Mouse (Mus musculus): ENCODE measurements around the gene Hist1h2af. TPM values are rescaled to one million over a fixed set of nuclear protein-coding genes. Genes with fewer than 3 reads are reported as not detected.
"Not testable (repeated sequence)": the region's sequence is repeated elsewhere in the genome, so short reads cannot be mapped to it uniquely, and the experiment has no call there.

The Hist1h2af gene
- polyA plus RNA-seq, 1 experiment from 2014 or later = 3.1 TPM

DNA sequence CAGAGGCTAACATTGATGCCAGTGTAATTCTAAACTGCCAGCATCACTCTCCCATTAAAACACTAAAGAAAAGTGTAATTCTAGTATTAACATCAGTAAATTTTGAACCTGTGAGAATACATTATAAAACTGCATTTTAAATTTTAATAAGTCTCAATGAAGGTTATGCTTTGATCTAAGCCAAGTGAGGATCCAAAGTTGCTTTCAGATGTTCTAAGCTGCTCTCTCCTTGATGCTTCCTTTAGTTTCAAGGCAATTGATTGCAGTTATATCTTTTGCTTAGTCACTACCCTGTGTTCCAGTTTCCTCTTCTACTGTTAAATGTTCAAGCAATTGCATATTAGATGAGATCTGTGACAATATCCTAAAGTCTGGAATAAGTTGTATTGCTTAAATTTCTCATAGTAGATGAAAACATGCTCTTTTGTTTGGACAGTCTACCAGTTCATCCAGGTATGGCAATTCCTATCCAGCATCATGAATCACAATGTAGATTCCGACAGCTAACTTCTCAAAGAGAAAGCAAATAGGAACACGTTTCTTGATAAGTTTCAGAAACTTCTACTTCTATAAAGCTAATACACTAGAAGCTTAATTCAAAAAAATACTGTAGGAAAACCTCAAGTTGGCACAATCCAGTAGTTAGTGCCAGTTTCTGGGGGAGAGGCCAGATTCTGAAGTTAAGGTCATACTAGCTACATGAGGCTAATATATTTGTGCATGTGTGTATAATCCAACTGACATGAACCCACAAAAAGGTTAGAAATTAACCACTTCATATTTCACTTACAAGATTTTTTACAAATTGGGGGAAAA is 38.7 kb downstream of the Hist1h2af start:
- H3K4me3 ChIP-seq (replicated peaks; ENCODE audit: low read length) = peak overlapping the region; percentile 54

DNA sequence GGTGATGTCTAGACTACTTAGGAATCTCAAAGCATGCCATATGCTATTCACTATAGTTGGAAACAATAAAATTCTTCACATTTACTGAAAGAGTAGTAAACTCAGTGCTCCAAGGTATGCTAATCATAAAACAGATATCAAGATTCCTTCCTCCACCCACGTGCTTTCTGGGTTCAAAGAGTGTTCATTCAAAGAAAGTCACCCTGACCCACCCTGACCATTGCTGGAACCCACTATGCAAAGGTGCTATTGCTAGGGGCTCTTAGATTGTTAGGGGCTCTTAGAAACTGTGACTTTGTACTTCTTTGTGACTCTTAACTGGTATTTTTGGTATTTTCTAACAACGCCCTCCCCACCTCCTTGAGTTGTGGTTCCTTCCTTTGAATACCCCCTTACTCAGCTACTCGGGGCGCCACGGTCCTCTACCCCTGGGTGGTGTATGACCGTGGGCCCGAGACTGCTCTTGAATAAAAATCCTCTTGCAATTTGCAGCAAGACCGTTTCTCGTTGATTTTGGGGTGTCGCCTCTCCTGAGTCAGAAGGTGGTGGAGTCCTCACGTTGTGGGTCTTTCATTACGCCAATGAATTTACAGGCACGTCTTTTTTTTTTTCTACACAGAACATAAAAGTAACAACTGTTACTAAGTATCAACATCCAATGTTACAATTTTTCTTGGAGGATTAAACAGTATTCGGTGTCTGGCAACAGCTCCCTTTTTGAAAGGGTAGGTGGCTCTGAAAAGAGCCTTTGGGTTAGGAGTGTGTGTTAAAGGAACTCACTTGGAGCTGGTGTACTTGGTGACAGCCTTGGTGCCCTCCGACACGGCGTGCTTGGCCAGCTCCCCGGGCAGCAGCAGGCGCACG is 39.6 kb downstream of the Hist1h2af start:
- Histone ChIP-seq H3K4me1 (ENCODE audit: control insufficient read depth, insufficient read depth, low read length) (peaks cover 33% of the 10 kb centered on the region), H3K4me3 (replicated peaks; ENCODE audit: low read length) (peak overlapping the region; percentile 54), H3K4me2 (ENCODE audit: low read depth, low read length) (peak overlapping the region; percentile 75), H3K9ac (ENCODE audit: low read length) (peak overlapping the region; percentile 71), H3K27ac (ENCODE audit: low read length) (peak overlapping the region; percentile 91)
- H3K27me3 ChIP-seq (ENCODE audit: control insufficient read depth, insufficient read depth, low read length); H3K9me3 ChIP-seq (replicated peaks; ENCODE audit: control insufficient read depth, low read length); ATAC-seq (ENCODE audit: insufficient read depth, low FRiP score); H3K36me3 ChIP-seq (ENCODE audit: control insufficient read depth, insufficient read depth, low read length): not testable (repeated sequence)
- 6% methylated on average over 17 of the region's 20 CpGs for WGBS

More for the DNA sequence above, 38.7 kb downstream of the Hist1h2af start:
- Histone ChIP-seq H3K9me3 (replicated peaks; ENCODE audit: control insufficient read depth, low read length) (no peaks in the 10 kb centered on the region), H3K9ac (ENCODE audit: low read length) (peak overlapping the region; percentile 62), H3K36me3 (ENCODE audit: control insufficient read depth, insufficient read depth, low read length) (no peaks in the 10 kb centered on the region), H3K27ac (ENCODE audit: low read length) (peak overlapping the region; percentile 93), H3K27me3 (ENCODE audit: control insufficient read depth, insufficient read depth, low read length) (no peaks in the 10 kb centered on the region), H3K4me2 (ENCODE audit: low read depth, low read length) (peak overlapping the region; percentile 75), H3K4me1 (ENCODE audit: control insufficient read depth, insufficient read depth, low read length) (peaks cover 32% of the 10 kb centered on the region)
- ATAC-seq (ENCODE audit: insufficient read depth, low FRiP score) = no peak
- WGBS = 21% methylated on average over 2 of the region's 2 CpGs

DNA sequence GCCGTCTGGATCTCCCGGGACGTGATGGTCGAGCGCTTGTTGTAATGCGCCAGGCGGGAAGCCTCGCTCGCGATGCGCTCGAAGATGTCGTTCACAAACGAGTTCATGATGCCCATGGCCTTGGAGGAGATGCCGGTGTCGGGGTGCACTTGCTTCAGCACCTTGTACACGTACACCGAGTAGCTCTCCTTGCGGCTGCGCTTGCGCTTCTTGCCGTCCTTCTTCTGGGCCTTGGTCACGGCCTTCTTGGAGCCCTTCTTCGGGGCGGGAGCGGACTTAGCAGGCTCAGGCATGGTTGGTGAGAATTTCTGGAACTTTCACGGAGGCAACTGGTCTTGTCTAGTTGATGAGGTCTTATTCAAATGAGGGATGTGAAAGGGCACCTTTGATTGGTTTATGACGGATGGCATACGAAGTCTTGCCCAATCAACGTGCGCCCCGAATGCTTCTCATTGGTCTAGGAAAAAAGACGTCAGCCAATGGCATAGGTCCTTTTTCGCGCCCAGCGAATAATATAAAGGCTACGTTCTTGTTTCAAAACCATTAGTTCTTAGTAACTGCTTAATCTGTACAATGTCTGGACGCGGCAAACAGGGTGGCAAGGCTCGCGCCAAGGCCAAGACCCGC is 40.3 kb downstream of the Hist1h2af start, which contains the start of the genes Hist1h2bf and Hist1h2ad:
Gene Hist1h2bf (minus strand): TSS at position 299 of the 627 bp plus-strand sequence.
Gene Hist1h2ad (plus strand): TSS at position 484 of the 627 bp plus-strand sequence.
- peak within 1 kb of the TSS; percentile 78 for H3K4me2 ChIP-seq (ENCODE audit: low read depth, low read length)

DNA sequence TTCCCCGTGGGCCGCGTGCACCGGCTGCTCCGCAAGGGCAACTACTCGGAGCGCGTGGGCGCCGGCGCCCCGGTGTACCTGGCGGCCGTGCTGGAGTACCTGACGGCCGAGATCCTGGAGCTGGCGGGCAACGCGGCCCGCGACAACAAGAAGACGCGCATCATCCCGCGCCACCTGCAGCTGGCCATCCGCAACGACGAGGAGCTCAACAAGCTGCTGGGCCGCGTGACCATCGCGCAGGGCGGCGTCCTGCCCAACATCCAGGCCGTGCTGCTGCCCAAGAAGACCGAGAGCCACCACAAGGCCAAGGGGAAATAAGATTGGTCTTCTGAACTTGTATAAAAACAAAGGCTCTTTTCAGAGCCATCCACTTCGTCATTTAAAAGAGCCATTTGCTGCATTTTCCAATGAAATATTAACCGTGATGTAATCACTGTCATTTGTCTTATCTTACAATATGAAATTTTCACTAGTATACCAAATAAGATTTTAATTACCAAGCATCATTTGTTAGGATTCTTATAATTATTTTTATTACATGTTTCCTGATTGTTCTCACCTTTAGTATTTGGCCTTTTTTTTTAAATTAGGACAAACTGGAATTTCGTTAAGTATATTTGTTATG is 41.0 kb downstream of the Hist1h2af start:
- peak overlapping the region; percentile 78 for H3K4me2 ChIP-seq (ENCODE audit: low read depth, low read length)
- not testable (repeated sequence) for ATAC-seq (ENCODE audit: insufficient read depth, low FRiP score); H3K36me3 ChIP-seq (ENCODE audit: control insufficient read depth, insufficient read depth, low read length); H3K27me3 ChIP-seq (ENCODE audit: control insufficient read depth, insufficient read depth, low read length); H3K9me3 ChIP-seq (replicated peaks; ENCODE audit: control insufficient read depth, low read length)
- H3K9ac ChIP-seq (ENCODE audit: low read length) = 0 out of 2 replicates have a peak overlapping the region, but pooled peaks have one; percentile 57
- peak overlapping the region; percentile 80 for H3K27ac ChIP-seq (ENCODE audit: low read length)
- H3K4me1 ChIP-seq (ENCODE audit: control insufficient read depth, insufficient read depth, low read length) = peaks cover 33% of the 10 kb centered on the region
- peak overlapping the region; percentile 40 for H3K4me3 ChIP-seq (replicated peaks; ENCODE audit: low read length)
- under 1% methylated on average over 6 of the region's 39 CpGs for WGBS

More for the DNA sequence above, 40.3 kb downstream of the Hist1h2af start, which contains the start of the genes Hist1h2bf and Hist1h2ad:
- not testable (repeated sequence) for H3K27me3 ChIP-seq (ENCODE audit: control insufficient read depth, insufficient read depth, low read length); H3K9me3 ChIP-seq (replicated peaks; ENCODE audit: control insufficient read depth, low read length); H3K36me3 ChIP-seq (ENCODE audit: control insufficient read depth, insufficient read depth, low read length)
- Histone ChIP-seq H3K4me1 (ENCODE audit: control insufficient read depth, insufficient read depth, low read length) (peaks cover 33% of the 10 kb centered on the region), H3K4me3 (replicated peaks; ENCODE audit: low read length) (peak within 1 kb of the TSS; percentile 54), H3K27ac (ENCODE audit: low read length) (peak within 1 kb of the TSS; percentile 91), H3K9ac (ENCODE audit: low read length) (peak within 1 kb of the TSS; percentile 71)
- ATAC-seq (ENCODE audit: insufficient read depth, low FRiP score) = peak; percentile 91
- under 1% methylated on average over 22 of the region's 42 CpGs for WGBS

DNA sequence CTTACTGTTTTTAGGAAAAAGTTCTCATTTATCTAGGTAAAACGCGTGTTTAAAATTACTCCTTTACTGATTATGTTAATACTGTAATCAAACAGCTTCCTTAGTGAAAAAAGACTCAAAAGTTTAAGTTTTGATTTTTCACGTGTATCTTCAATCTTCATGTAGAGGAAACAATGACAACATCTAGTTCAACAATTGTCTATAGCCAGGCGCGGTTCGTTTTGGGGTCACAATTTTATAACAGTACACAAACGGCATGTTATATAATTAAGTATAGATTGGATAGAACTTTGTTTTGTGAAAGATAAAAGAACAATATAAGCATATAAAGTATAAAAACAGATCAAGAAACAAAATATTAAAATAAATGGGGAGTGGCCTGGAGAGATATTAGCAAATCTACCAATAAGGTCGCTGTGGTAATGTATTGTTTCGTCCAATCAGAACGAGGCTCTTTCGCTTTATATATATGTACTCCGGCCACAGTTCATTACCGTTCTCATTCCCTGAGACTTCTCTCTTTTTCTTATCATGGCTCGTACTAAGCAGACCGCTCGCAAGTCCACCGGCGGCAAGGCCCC is 41.7 kb downstream of the Hist1h2af start, which contains the start of gene Hist1h3d:
Gene Hist1h3d (plus strand): TSS at position 493 of the 581 bp plus-strand sequence.
- Histone ChIP-seq H3K36me3 (ENCODE audit: control insufficient read depth, insufficient read depth, low read length) (no peaks in the 10 kb centered on the region), H3K9ac (ENCODE audit: low read length) (peak within 1 kb of the TSS; percentile 64), H3K9me3 (replicated peaks; ENCODE audit: control insufficient read depth, low read length) (no peaks in the 10 kb centered on the region), H3K27me3 (ENCODE audit: control insufficient read depth, insufficient read depth, low read length) (no peaks in the 10 kb centered on the region), H3K4me1 (ENCODE audit: control insufficient read depth, insufficient read depth, low read length) (peaks cover 28% of the 10 kb centered on the region), H3K4me3 (replicated peaks; ENCODE audit: low read length) (peak within 1 kb of the TSS; percentile 52), H3K4me2 (ENCODE audit: low read depth, low read length) (peak within 1 kb of the TSS; percentile 78), H3K27ac (ENCODE audit: low read length) (peak within 1 kb of the TSS; percentile 90)
- WGBS = under 1% methylated on average over 18 of the region's 18 CpGs
- ATAC-seq (ENCODE audit: insufficient read depth, low FRiP score) = peak; percentile 63

- Histone ChIP-seq H3K9ac (ENCODE audit: low read length) (peak overlapping the region; percentile 64), H3K4me2 (ENCODE audit: low read depth, low read length) (peak overlapping the region; percentile 78), H3K4me3 (replicated peaks; ENCODE audit: low read length) (peak overlapping the region; percentile 52), H3K4me1 (ENCODE audit: control insufficient read depth, insufficient read depth, low read length) (peaks cover 30% of the 10 kb centered on the region), H3K27ac (ENCODE audit: low read length) (peak overlapping the region; percentile 90)
- H3K9me3 ChIP-seq (replicated peaks; ENCODE audit: control insufficient read depth, low read length); H3K36me3 ChIP-seq (ENCODE audit: control insufficient read depth, insufficient read depth, low read length); ATAC-seq (ENCODE audit: insufficient read depth, low FRiP score); H3K27me3 ChIP-seq (ENCODE audit: control insufficient read depth, insufficient read depth, low read length): not testable (repeated sequence)
- WGBS = 0% methylated on average over 8 of the region's 40 CpGs
Observed at GRCm38 (mm10) chr13:23575864-23576313, 42.2 kb downstream of the Hist1h2af start.

DNA sequence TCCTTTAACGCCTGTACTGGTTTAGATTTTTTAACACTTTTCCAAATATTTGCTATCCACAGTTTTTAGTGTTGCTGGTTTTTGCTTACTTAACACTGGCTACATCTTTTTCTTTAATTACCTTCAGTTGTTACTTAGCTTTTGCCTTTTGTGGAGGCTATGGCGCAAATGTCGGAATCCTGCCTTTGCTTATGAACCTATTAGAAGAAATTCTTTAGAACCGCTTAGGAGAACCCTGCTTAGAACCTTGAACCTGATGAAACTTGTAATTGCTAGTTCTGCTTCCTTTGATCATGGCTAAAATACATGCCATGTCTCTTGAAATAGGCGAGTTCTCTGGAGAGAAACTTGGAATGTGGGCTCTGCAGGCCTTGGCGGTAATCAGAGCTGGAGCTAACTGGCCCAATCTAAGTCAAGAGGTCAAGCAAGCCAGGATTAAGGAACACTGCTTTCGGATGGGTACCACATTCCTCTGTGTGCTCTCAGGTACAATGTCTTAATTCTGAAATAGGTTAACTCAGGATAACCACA is 42.7 kb downstream of the Hist1h2af start:
- Histone ChIP-seq H3K27ac (ENCODE audit: low read length) (peak overlapping the region; percentile 90), H3K9ac (ENCODE audit: low read length) (peak overlapping the region; percentile 64), H3K27me3 (ENCODE audit: control insufficient read depth, insufficient read depth, low read length) (no peaks in the 10 kb centered on the region), H3K4me3 (replicated peaks; ENCODE audit: low read length) (peak overlapping the region; percentile 52), H3K4me2 (ENCODE audit: low read depth, low read length) (peak overlapping the region; percentile 78), H3K4me1 (ENCODE audit: control insufficient read depth, insufficient read depth, low read length) (peaks cover 32% of the 10 kb centered on the region), H3K36me3 (ENCODE audit: control insufficient read depth, insufficient read depth, low read length) (no peaks in the 10 kb centered on the region), H3K9me3 (replicated peaks; ENCODE audit: control insufficient read depth, low read length) (no peaks in the 10 kb centered on the region)
- ATAC-seq (ENCODE audit: insufficient read depth, low FRiP score) = no peak
- 8% methylated on average over 7 of the region's 7 CpGs for WGBS
